Mouse (Mus musculus): ENCODE data around the gene Pigl. TPM values are rescaled to one million over a fixed set of nuclear protein-coding genes. Genes with fewer than 3 reads are reported as not detected.

The Pigl gene
- polyA plus RNA-seq, 1 experiment from 2014 or later = 11.5 TPM

DNA sequence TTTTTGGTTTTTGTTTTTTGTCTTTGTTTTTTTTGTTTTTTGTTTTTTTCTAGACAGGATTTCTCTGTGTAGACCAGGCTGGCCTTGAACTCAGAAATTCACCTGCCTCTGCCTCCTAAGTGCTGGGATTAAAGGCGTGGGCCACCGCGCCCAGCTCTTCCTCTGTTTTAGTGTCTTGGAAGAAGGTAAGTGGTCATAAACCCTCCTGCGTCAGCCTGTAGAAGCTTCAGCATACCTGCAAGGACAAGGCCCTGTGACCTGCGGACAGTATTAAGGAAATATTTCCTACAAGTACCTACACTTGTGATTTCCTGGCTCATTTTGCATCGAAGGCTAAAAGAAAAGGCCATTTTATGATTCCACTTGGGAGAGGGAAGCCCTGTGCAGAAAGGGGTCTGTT is 35.4 kb downstream of the Pigl start:
- TF ChIP-seq CTCF (IDR thresholded peaks at IDR 0.05; ENCODE audit: low read depth) = no peak
- Histone ChIP-seq H3K4me2 (no peak overlapping the region), H3K27me3 (ENCODE audit: insufficient read depth, low read length) (no peaks in the 10 kb centered on the region), H3K9ac (no peak overlapping the region), H3K27ac (ENCODE audit: low read depth) (no peak overlapping the region), H3K4me3 (ENCODE audit: low read depth, low read length) (no peak overlapping the region), H3K36me3 (ENCODE audit: insufficient read depth) (no peaks in the 10 kb centered on the region), H3K4me1 (ENCODE audit: insufficient read depth) (peaks cover 13% of the 10 kb centered on the region), H3K9me3 (ENCODE audit: low read depth, low read length) (no peaks in the 10 kb centered on the region)
- WGBS = 89% methylated on average over 6 of the region's 6 CpGs
- ATAC-seq (ENCODE audit: insufficient read depth) (no peak), DNase-seq (no peak)

DNA sequence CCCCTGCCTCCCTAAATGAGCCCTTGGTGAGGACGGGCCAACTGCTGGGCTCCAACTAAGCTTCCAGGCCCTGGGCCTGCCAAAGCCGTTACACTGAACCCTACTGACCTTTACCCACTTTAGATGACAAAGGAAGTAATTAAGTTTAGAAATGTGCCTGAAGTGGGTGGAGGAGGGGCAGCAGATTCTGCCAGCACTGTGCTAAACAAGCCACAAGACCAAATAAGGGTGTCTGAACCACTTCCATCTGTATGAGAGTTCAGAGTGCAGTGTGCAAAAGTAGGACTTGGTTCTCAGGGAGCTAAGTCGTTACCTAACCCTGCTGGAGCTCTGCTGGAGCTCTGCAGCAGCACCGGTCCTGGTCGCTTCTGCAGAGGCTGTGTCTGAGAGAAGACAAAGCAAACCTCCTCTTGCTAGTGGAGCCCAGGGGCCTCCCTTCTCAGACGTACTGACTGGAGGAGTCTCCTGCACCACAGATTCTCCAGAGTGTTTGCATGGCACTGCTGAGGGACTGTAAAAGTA is 36.6 kb downstream of the Pigl start:
- no peaks in the 10 kb centered on the region for H3K9me3 ChIP-seq (ENCODE audit: low read depth, low read length)
- 4% methylated on average over 6 of the region's 6 CpGs for WGBS
- peak overlapping the region; percentile 91 for H3K27ac ChIP-seq (ENCODE audit: low read depth)
- ATAC-seq (ENCODE audit: insufficient read depth) (peak; percentile 81), DNase-seq (peak; percentile 79)
- H3K4me2 ChIP-seq = no peak overlapping the region; the same call in 1 of the 2 replicates
- peak overlapping the region; percentile 32; the same call in 1 of the 2 replicates for H3K9ac ChIP-seq
- H3K36me3 ChIP-seq (ENCODE audit: insufficient read depth) = no peaks in the 10 kb centered on the region
- H3K4me1 ChIP-seq (ENCODE audit: insufficient read depth) = peaks cover 13% of the 10 kb centered on the region
- H3K4me3 ChIP-seq (ENCODE audit: low read depth, low read length) = no peak overlapping the region
- no peak for TF ChIP-seq CTCF (IDR thresholded peaks at IDR 0.05; ENCODE audit: low read depth)
- H3K27me3 ChIP-seq (ENCODE audit: insufficient read depth, low read length) = no peaks in the 10 kb centered on the region

GRCm38 (mm10) chr11:62495276-62495801 is 37.1 kb downstream of the Pigl start:
- H3K9ac ChIP-seq = peak overlapping the region; percentile 17; the same call in 1 of the 2 replicates
- peak; percentile 67 for DNase-seq
- H3K4me2 ChIP-seq = no peak overlapping the region; the same call in 1 of the 2 replicates

DNA sequence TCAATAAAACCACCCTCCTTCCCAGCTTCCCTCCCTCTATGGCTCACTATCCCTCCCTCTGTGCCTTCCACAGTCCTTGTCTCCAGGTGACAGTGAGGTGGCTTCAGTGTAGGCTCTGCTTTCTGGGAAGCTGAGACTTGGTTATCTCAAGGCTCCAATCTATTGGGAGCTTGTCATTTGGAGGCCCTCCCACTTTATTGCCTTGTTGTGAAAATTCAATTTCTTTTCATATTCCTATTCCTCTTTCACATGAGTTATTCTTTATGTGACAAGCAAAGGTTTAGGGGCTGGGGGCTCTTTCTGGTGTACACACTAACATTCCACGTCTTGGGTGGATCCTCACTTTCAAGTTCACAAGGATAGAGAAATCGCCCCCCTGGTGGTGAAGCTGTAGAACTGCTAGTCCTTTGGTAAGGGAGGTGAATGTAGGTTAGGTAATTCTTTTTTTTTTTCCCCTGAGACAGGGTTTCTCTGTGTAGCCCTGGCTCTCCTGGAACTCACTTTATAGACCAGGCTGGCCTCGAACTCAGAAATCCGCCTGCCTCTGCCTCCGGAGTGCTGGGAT is 38.0 kb downstream of the Pigl start:
- H3K27me3 ChIP-seq (ENCODE audit: insufficient read depth, low read length) = no peaks in the 10 kb centered on the region
- WGBS = 61% methylated on average over 5 of the region's 5 CpGs
- no peak overlapping the region for H3K4me2 ChIP-seq
- no peak overlapping the region for H3K27ac ChIP-seq (ENCODE audit: low read depth)
- H3K9me3 ChIP-seq (ENCODE audit: low read depth, low read length) = no peaks in the 10 kb centered on the region
- DNase-seq (peak; percentile 47), ATAC-seq (ENCODE audit: insufficient read depth) (no peak)
- peak; percentile 72 for TF ChIP-seq CTCF (IDR thresholded peaks at IDR 0.05; ENCODE audit: low read depth)
- peaks cover 13% of the 10 kb centered on the region for H3K4me1 ChIP-seq (ENCODE audit: insufficient read depth)
- H3K4me3 ChIP-seq (ENCODE audit: low read depth, low read length) = no peak overlapping the region
- H3K9ac ChIP-seq = no peak overlapping the region
- no peaks in the 10 kb centered on the region for H3K36me3 ChIP-seq (ENCODE audit: insufficient read depth)

More at GRCm38 (mm10) chr11:62495276-62495801, 37.1 kb downstream of the Pigl start:
- Histone ChIP-seq H3K27ac (ENCODE audit: low read depth) (peak overlapping the region; percentile 91), H3K4me3 (ENCODE audit: low read depth, low read length) (no peak overlapping the region), H3K27me3 (ENCODE audit: insufficient read depth, low read length) (no peaks in the 10 kb centered on the region), H3K4me1 (ENCODE audit: insufficient read depth) (peaks cover 13% of the 10 kb centered on the region), H3K36me3 (ENCODE audit: insufficient read depth) (no peaks in the 10 kb centered on the region), H3K9me3 (ENCODE audit: low read depth, low read length) (no peaks in the 10 kb centered on the region)
- ATAC-seq (ENCODE audit: insufficient read depth) = peak; percentile 70
- no peak for TF ChIP-seq CTCF (IDR thresholded peaks at IDR 0.05; ENCODE audit: low read depth)
- 17% methylated on average over 9 of the region's 10 CpGs for WGBS

DNA sequence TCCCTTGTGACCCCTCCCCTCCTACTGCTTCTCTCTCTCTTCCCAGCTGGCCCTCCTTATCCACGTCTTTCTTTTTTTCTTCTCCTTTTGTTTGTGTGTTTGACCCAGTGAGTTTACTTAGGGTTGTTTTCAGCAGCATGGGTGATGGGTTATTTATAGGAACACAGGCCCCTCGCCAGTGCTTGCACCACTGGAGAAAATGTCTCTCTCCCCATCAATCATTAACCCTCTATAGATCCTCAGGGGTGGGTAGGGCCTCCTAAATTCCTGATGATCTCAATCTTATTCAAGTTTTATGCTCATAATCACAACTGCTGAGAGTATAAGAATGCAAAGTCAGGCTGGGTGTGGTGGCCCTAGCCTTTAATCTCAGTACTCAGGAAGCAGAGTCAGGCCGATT is 38.9 kb downstream of the Pigl start:
- TF ChIP-seq CTCF (IDR thresholded peaks at IDR 0.05; ENCODE audit: low read depth) = no peak
- WGBS = 32% methylated on average over 3 of the region's 3 CpGs
- Histone ChIP-seq H3K9ac (no peak overlapping the region), H3K4me1 (ENCODE audit: insufficient read depth) (peaks cover 13% of the 10 kb centered on the region), H3K36me3 (ENCODE audit: insufficient read depth) (no peaks in the 10 kb centered on the region), H3K27ac (ENCODE audit: low read depth) (no peak overlapping the region), H3K4me2 (no peak overlapping the region), H3K27me3 (ENCODE audit: insufficient read depth, low read length) (no peaks in the 10 kb centered on the region), H3K9me3 (ENCODE audit: low read depth, low read length) (no peaks in the 10 kb centered on the region), H3K4me3 (ENCODE audit: low read depth, low read length) (no peak overlapping the region)
- ATAC-seq (ENCODE audit: insufficient read depth) = no peak; the same call in 1 of the 2 replicates
- peak; percentile 52 for DNase-seq

DNA sequence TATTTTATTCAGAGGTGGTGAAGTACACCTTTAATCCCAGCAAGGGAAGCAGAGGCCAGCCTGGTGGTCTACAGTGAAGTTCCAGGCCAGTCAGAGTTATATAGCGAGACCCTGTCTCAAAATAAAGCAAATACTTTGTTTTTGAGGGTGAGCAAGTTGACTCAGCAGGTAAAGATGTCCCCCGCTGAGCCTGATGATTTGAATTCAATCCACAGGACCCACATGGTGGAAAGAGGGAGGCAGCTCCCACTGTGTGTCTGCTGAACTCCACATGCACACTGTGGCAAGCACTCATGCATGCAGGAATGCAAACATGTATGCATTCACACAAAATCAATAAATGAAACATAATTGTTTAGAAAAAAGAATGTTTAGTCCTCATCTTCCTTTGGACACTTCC is 40.5 kb downstream of the Pigl start:
- DNase-seq (no peak), ATAC-seq (ENCODE audit: insufficient read depth) (no peak)
- Histone ChIP-seq H3K27ac (ENCODE audit: low read depth) (no peak overlapping the region), H3K4me3 (ENCODE audit: low read depth, low read length) (no peak overlapping the region), H3K4me1 (ENCODE audit: insufficient read depth) (peaks cover 13% of the 10 kb centered on the region), H3K36me3 (ENCODE audit: insufficient read depth) (no peaks in the 10 kb centered on the region), H3K4me2 (no peak overlapping the region), H3K9ac (no peak overlapping the region), H3K27me3 (ENCODE audit: insufficient read depth, low read length) (no peaks in the 10 kb centered on the region), H3K9me3 (ENCODE audit: low read depth, low read length) (no peaks in the 10 kb centered on the region)
- no peak for TF ChIP-seq CTCF (IDR thresholded peaks at IDR 0.05; ENCODE audit: low read depth)
- WGBS = 88% methylated on average over 2 of the region's 2 CpGs

GRCm38 (mm10) chr11:62500529-62500928 is 42.3 kb downstream of the Pigl start:
- WGBS = 71% methylated on average over 2 of the region's 2 CpGs
- no peak for TF ChIP-seq CTCF (IDR thresholded peaks at IDR 0.05; ENCODE audit: low read depth)
- H3K27ac ChIP-seq (ENCODE audit: low read depth) = no peak overlapping the region
- ATAC-seq (ENCODE audit: insufficient read depth) (no peak), DNase-seq (no peak)
- peaks cover 3% of the 10 kb centered on the region; the same call in 1 of the 2 replicates for H3K4me1 ChIP-seq (ENCODE audit: insufficient read depth)
- no peak overlapping the region for H3K4me3 ChIP-seq (ENCODE audit: low read depth, low read length)
- no peaks in the 10 kb centered on the region for H3K27me3 ChIP-seq (ENCODE audit: insufficient read depth, low read length)
- no peak overlapping the region for H3K9ac ChIP-seq
- no peaks in the 10 kb centered on the region for H3K36me3 ChIP-seq (ENCODE audit: insufficient read depth)
- H3K4me2 ChIP-seq = no peak overlapping the region
- no peaks in the 10 kb centered on the region for H3K9me3 ChIP-seq (ENCODE audit: low read depth, low read length)

All from lung, embryonic 14.5 days (tissue).